Mouse (Mus musculus): ENCODE measurements at regions not wholly inside any gene's neighbourhood (a gene's known extent, or its start where the extent isn't known, plus 50 kb on each side); places are given as distances from the start of the nearest gene placed in this dataset.

DNA sequence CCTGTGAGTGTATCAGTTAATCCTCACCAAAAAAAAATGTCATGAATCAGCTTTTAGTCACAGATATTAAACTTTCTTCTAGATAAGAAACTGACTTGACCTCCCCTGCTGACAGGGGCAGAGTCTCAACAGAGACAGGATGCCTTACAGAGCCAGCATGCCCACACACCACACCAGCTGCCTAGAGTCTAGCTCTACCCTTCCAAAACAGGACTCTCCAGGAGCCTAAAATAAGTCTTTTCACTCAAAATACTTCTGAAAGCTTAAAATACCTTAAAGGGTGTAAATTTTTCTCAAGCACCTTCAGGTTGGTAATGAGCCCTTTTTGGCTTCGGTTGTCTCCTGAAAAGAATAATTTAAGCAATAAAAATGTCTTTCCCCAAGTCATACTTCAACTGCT, 373.7 kb upstream of the Rack1 start:
- Histone ChIP-seq H3K4me1 (ENCODE audit: control insufficient read depth, insufficient read depth, low read length) (no peaks in the 10 kb centered on the region), H3K9me3 (replicated peaks; ENCODE audit: control insufficient read depth, low read length) (no peaks in the 10 kb centered on the region), H3K36me3 (replicated peaks; ENCODE audit: control insufficient read depth, insufficient read depth, low read depth, low read length) (no peaks in the 10 kb centered on the region), H3K27me3 (ENCODE audit: control insufficient read depth, insufficient read depth, low read length) (no peaks in the 10 kb centered on the region), H3K9ac (replicated peaks; ENCODE audit: low read length) (no peak overlapping the region), H3K4me3 (ENCODE audit: low read depth, low read length) (no peak overlapping the region), H3K4me2 (ENCODE audit: low read depth, low read length) (no peak overlapping the region), H3K27ac (replicated peaks; ENCODE audit: low read depth, low read length) (no peak overlapping the region)
- DNase-seq (ENCODE audit: low spot score) = no peak
- ATAC-seq (replicated peaks; ENCODE audit: insufficient number of reproducible peaks, low FRiP score, low TSS enrichment, low read depth) = no peak
- 83% methylated on average over 1 of the region's 1 CpGs for WGBS

DNA sequence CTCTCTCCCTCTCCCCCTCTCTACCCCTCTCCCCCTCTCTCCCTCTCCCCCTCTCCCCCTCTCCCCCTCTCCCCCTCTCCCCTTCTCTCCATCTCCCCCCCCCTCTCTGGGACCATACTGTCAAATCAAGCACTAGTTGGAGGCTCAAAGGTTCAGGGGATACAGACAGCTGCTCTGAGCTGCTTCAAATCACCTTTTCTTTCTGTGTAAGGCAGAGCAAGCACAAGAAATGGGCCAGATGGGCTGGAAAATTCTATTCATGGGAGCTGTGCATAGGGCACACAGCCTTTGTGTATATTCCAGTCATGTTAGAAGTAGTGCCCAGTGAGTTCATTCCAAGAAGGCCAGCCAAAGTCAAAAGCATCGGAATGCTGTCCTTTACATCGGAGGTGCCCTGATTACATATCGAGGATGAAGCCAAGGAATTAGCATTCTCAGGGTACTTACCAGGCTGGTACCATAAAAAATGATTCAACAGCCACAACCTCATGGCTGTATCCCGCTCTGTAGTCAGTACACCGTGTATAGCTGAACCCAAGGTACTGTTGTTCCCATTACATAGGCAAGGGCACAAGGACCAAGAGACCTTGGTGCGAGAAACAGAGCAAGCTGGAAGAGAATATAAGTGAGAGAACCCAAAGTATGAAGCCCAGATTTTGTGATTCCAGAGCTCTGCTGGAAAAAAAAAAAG, 381.9 kb upstream of the Rack1 start:
- no peak overlapping the region for H3K4me3 ChIP-seq (ENCODE audit: low read depth, low read length)

DNA sequence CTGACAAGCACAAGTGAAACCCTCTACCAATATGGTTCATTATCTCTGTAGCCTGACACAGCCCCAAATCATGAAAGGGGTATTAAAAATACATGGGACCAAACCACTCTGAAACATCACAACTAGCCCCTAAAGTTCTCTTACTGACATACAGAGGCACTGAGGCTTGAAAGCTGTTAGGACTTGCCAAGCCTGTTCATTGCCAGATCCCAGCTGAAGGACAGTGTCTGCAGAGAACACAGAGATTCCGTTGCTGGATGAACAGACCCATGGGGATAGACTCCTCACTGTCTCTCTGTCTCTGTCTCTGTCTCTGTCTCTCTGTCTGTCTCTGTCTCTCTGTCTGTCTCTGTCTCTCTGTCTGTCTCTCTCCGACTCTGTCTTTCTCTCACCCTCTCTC, 382.5 kb upstream of the Rack1 start:
- Histone ChIP-seq H3K27me3 (ENCODE audit: control insufficient read depth, insufficient read depth, low read length) (no peaks in the 10 kb centered on the region), H3K4me1 (ENCODE audit: control insufficient read depth, insufficient read depth, low read length) (no peaks in the 10 kb centered on the region), H3K9ac (replicated peaks; ENCODE audit: low read length) (no peak overlapping the region), H3K4me3 (ENCODE audit: low read depth, low read length) (no peak overlapping the region), H3K36me3 (replicated peaks; ENCODE audit: control insufficient read depth, insufficient read depth, low read depth, low read length) (no peaks in the 10 kb centered on the region), H3K9me3 (replicated peaks; ENCODE audit: control insufficient read depth, low read length) (no peaks in the 10 kb centered on the region), H3K4me2 (ENCODE audit: low read depth, low read length) (no peak overlapping the region), H3K27ac (replicated peaks; ENCODE audit: low read depth, low read length) (no peak overlapping the region)
- 77% methylated on average over 2 of the region's 2 CpGs for WGBS
- ATAC-seq (replicated peaks; ENCODE audit: insufficient number of reproducible peaks, low FRiP score, low TSS enrichment, low read depth) = no peak
- DNase-seq (ENCODE audit: low spot score) = no peak

More for the DNA sequence above, 381.9 kb upstream of the Rack1 start:
- H3K9ac ChIP-seq (replicated peaks; ENCODE audit: low read length) = no peak overlapping the region
- H3K9me3 ChIP-seq (replicated peaks; ENCODE audit: control insufficient read depth, low read length) = no peaks in the 10 kb centered on the region
- no peak for DNase-seq (ENCODE audit: low spot score)
- H3K27ac ChIP-seq (replicated peaks; ENCODE audit: low read depth, low read length) = no peak overlapping the region
- H3K4me2 ChIP-seq (ENCODE audit: low read depth, low read length) = no peak overlapping the region
- H3K36me3 ChIP-seq (replicated peaks; ENCODE audit: control insufficient read depth, insufficient read depth, low read depth, low read length) = no peaks in the 10 kb centered on the region
- no peaks in the 10 kb centered on the region for H3K27me3 ChIP-seq (ENCODE audit: control insufficient read depth, insufficient read depth, low read length)
- 90% methylated on average over 6 of the region's 6 CpGs for WGBS
- ATAC-seq (replicated peaks; ENCODE audit: insufficient number of reproducible peaks, low FRiP score, low TSS enrichment, low read depth) = no peak
- no peaks in the 10 kb centered on the region for H3K4me1 ChIP-seq (ENCODE audit: control insufficient read depth, insufficient read depth, low read length)

DNA sequence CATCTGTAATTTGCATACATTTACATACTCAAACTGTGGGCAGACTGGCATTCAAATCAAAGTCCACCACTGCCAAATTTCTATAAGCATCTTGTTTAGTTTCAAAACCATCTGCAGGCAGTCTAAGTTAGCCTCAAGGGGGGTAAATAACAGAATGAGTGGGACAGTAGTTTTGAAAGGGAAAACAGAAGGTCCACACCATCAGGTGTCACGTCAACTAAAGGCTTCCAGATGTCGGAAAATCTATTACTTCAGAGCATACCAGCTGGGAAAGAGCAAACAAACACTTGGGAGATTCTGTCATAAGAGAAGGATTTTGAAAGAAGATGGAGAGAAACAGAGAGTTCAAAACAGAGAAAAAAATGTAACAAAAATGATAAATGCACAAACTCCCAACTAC, 402.1 kb upstream of the Rack1 start:
- H3K9me3 ChIP-seq (replicated peaks; ENCODE audit: control insufficient read depth, low read length) = no peaks in the 10 kb centered on the region
- no peak overlapping the region for H3K27ac ChIP-seq (replicated peaks; ENCODE audit: low read depth, low read length)
- H3K4me1 ChIP-seq (ENCODE audit: control insufficient read depth, insufficient read depth, low read length) = no peaks in the 10 kb centered on the region
- no peak overlapping the region for H3K4me2 ChIP-seq (ENCODE audit: low read depth, low read length)
- H3K36me3 ChIP-seq (replicated peaks; ENCODE audit: control insufficient read depth, insufficient read depth, low read depth, low read length) = no peaks in the 10 kb centered on the region
- no peak overlapping the region for H3K9ac ChIP-seq (replicated peaks; ENCODE audit: low read length)
- DNase-seq (ENCODE audit: low spot score) (no peak), ATAC-seq (replicated peaks; ENCODE audit: insufficient number of reproducible peaks, low FRiP score, low TSS enrichment, low read depth) (no peak)
- H3K4me3 ChIP-seq (ENCODE audit: low read depth, low read length) = no peak overlapping the region
- WGBS = 40% methylated on average over 2 of the region's 2 CpGs
- no peaks in the 10 kb centered on the region for H3K27me3 ChIP-seq (ENCODE audit: control insufficient read depth, insufficient read depth, low read length)

DNA sequence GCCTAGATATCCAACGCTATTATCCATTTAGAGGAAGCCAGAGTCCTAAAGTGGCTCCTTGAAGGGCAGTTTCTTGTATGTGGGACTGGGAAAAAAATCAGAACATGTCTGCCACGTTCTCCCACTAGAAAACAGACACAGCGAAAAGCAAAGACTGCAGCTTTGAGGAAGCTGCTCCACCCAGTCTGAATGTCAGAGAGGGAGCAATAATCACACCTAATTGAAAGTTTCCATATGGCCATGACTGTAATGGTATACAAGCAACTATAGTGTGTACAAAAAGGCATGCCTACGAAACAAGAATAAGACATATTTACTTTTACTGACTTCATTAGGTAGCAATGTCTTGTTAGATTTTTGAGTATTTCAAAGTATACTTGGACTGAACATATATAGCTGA, 392.7 kb upstream of the Sgcd start:
- Histone ChIP-seq H3K27me3 (ENCODE audit: control insufficient read depth, insufficient read depth, low read length) (no peaks in the 10 kb centered on the region), H3K4me3 (ENCODE audit: low read depth, low read length) (no peak overlapping the region), H3K27ac (replicated peaks; ENCODE audit: low read depth, low read length) (no peak overlapping the region), H3K9ac (replicated peaks; ENCODE audit: low read length) (no peak overlapping the region), H3K4me2 (ENCODE audit: low read depth, low read length) (no peak overlapping the region), H3K36me3 (replicated peaks; ENCODE audit: control insufficient read depth, insufficient read depth, low read depth, low read length) (no peaks in the 10 kb centered on the region), H3K9me3 (replicated peaks; ENCODE audit: control insufficient read depth, low read length) (no peaks in the 10 kb centered on the region), H3K4me1 (ENCODE audit: control insufficient read depth, insufficient read depth, low read length) (no peaks in the 10 kb centered on the region)
- ATAC-seq (replicated peaks; ENCODE audit: insufficient number of reproducible peaks, low FRiP score, low TSS enrichment, low read depth) (no peak), DNase-seq (ENCODE audit: low spot score) (no peak)
- 71% methylated on average over 4 of the region's 4 CpGs for WGBS

DNA sequence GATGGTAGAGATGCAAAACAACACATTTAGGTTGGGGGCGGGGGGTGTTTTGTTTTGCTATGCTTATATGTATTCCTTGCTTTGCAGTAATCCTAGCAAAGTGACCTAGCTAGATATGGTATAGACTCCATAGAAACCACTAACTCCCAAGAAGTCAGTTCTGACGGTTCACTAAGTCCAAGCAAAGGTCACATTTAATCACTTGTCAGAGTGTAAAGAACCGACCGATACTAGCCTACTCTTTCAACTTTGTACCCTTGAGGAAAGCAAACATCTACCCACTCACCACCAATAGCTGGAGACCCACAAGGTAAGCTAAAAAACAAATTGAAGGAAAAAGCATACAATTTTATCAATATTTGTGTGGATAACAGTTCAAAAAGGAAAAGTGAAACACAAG, 389.3 kb upstream of the Sgcd start:
- H3K4me3 ChIP-seq (ENCODE audit: low read depth, low read length) = no peak overlapping the region
- ATAC-seq (replicated peaks; ENCODE audit: insufficient number of reproducible peaks, low FRiP score, low TSS enrichment, low read depth) = no peak
- no peaks in the 10 kb centered on the region for H3K4me1 ChIP-seq (ENCODE audit: control insufficient read depth, insufficient read depth, low read length)
- WGBS = 76% methylated on average over 4 of the region's 4 CpGs
- H3K4me2 ChIP-seq (ENCODE audit: low read depth, low read length) = no peak overlapping the region
- no peak overlapping the region for H3K27ac ChIP-seq (replicated peaks; ENCODE audit: low read depth, low read length)
- H3K27me3 ChIP-seq (ENCODE audit: control insufficient read depth, insufficient read depth, low read length) = no peaks in the 10 kb centered on the region
- no peaks in the 10 kb centered on the region for H3K36me3 ChIP-seq (replicated peaks; ENCODE audit: control insufficient read depth, insufficient read depth, low read depth, low read length)
- H3K9me3 ChIP-seq (replicated peaks; ENCODE audit: control insufficient read depth, low read length) = no peaks in the 10 kb centered on the region
- no peak overlapping the region for H3K9ac ChIP-seq (replicated peaks; ENCODE audit: low read length)
- no peak for DNase-seq (ENCODE audit: low spot score)

- DNase-seq (ENCODE audit: low spot score) (no peak), ATAC-seq (replicated peaks; ENCODE audit: insufficient number of reproducible peaks, low FRiP score, low TSS enrichment, low read depth) (no peak)
- H3K4me1 ChIP-seq (ENCODE audit: control insufficient read depth, insufficient read depth, low read length) = no peaks in the 10 kb centered on the region
- no peak overlapping the region for H3K27ac ChIP-seq (replicated peaks; ENCODE audit: low read depth, low read length)
- H3K36me3 ChIP-seq (replicated peaks; ENCODE audit: control insufficient read depth, insufficient read depth, low read depth, low read length) = no peaks in the 10 kb centered on the region
- H3K9ac ChIP-seq (replicated peaks; ENCODE audit: low read length) = no peak overlapping the region
- H3K4me3 ChIP-seq (ENCODE audit: low read depth, low read length) = no peak overlapping the region
- no peaks in the 10 kb centered on the region for H3K27me3 ChIP-seq (ENCODE audit: control insufficient read depth, insufficient read depth, low read length)
- H3K4me2 ChIP-seq (ENCODE audit: low read depth, low read length) = no peak overlapping the region
- H3K9me3 ChIP-seq (replicated peaks; ENCODE audit: control insufficient read depth, low read length) = no peaks in the 10 kb centered on the region
These were observed 388.5 kb upstream of the Sgcd start for GRCm38 (mm10) chr11:48377269-48377668.

- Histone ChIP-seq H3K27ac (replicated peaks; ENCODE audit: low read depth, low read length) (no peak overlapping the region), H3K9me3 (replicated peaks; ENCODE audit: control insufficient read depth, low read length) (no peaks in the 10 kb centered on the region), H3K9ac (replicated peaks; ENCODE audit: low read length) (no peak overlapping the region), H3K36me3 (replicated peaks; ENCODE audit: control insufficient read depth, insufficient read depth, low read depth, low read length) (no peaks in the 10 kb centered on the region), H3K4me2 (ENCODE audit: low read depth, low read length) (no peak overlapping the region), H3K4me3 (ENCODE audit: low read depth, low read length) (no peak overlapping the region), H3K27me3 (ENCODE audit: control insufficient read depth, insufficient read depth, low read length) (no peaks in the 10 kb centered on the region), H3K4me1 (ENCODE audit: control insufficient read depth, insufficient read depth, low read length) (no peaks in the 10 kb centered on the region)
- ATAC-seq (replicated peaks; ENCODE audit: insufficient number of reproducible peaks, low FRiP score, low TSS enrichment, low read depth) (no peak), DNase-seq (ENCODE audit: low spot score) (no peak)
- 75% methylated on average over 4 of the region's 4 CpGs for WGBS
These were observed 362.7 kb upstream of the Sgcd start for GRCm38 (mm10) chr11:48351349-48352023.

Measured in embryonic facial prominence, embryonic 11.5 days (tissue).